Mouse (Mus musculus) layer of hippocampus, adult 8-10 months (tissue): ENCODE measurements around the gene Gm45021. TPM values are rescaled to one million over a fixed set of nuclear protein-coding genes. Genes with fewer than 3 reads are reported as not detected.

Experiments used
- DNase-seq, 2 experiments: peaks; one replicate each; pipeline ENCODE4 v3.0.0; 2022; ENCODE audit warnings: low spot score in 2 of 2
- total RNA-seq, 4 experiments: library from RNA; stranded (reverse); gene quantifications; 2 replicates each; pipeline ENCODE4 v1.2.4; 2022

Gm45021 gene
- total RNA-seq, 4 experiments from 2014 or later = not detected

- DNase-seq = no peak
These were observed 58.2 kb downstream of the Gm45021 start for GRCm38 (mm10) chr6:48647611-48648010.

DNA sequence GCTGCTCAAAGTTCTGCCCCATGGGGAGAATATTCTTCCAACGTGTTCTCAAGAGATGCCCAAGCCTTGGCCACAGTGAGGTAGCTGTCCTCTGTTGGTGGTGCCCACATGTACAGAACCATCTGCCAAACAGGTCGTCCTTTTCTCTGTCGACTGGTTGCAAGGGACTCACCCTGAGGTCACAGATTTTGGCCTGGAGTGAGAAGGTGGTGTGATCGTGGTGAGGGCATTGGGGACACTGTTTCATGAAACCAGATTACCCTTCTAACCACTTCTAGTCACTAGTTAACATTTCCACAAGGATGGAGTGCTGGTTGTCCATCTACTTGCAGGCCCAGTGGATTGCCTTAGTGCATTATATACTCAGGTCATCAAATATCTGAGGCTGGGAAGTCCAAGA lies 59.4 kb downstream of the Gm45021 start:
- DNase-seq = no peak

- DNase-seq = no peak
These were observed 60.6 kb downstream of the Gm45021 start for GRCm38 (mm10) chr6:48650041-48650440.

DNA sequence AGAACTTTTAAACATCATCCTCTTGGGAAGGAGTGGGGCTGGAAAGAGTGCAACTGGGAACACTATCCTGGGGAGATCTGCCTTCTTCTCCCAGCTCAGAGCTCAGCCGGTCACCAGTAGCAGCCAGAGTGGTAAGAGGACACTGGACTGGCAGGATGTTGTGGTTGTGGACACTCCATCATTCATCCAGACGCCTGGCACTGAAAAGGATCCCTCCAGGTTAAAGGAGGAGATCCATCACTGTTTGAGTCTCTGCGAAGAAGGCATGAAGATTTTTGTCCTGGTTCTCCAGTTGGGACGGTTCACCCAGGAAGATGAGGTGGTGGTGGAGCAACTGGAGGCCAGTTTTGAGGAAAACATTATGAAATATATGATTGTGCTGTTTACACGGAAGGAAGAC lies 69.3 kb downstream of the Gm45021 start:
- no peak for DNase-seq

Other genes with a start within 250 kb of the Gm45021 start
- gene Krba1, start 194.0 kb upstream of the Gm45021 start, total RNA-seq = 10 to 100 TPM; 36.8 to 51.8 (median 42.4) TPM
- gene Zfp467, start 143.8 kb upstream of the Gm45021 start, total RNA-seq = 10 to 100 TPM; 24.6 to 32.2 (median 28.2) TPM
- 1 to 10 TPM in 3 of 4 experiments, under 1 TPM in 1; 0.39 to 2.1 (median 1.2) TPM for gene Sspo, start 141.4 kb upstream of the Gm45021 start, total RNA-seq
- gene Atp6v0e2, start 52.0 kb upstream of the Gm45021 start, total RNA-seq = 100 to 1,000 TPM; 402 to 444 (median 420) TPM
- 10 to 100 TPM; 33.0 to 38.0 (median 35.2) TPM for gene Lrrc61, start 34.8 kb upstream of the Gm45021 start, total RNA-seq
- 10 to 100 TPM; 16.6 to 32.1 (median 21.9) TPM for gene Rarres2, start 16.8 kb upstream of the Gm45021 start, total RNA-seq
- 10 to 100 TPM; 46.3 to 57.9 (median 53.6) TPM for gene Repin1, start 4.3 kb downstream of the Gm45021 start, total RNA-seq
- 10 to 100 TPM in 1 of 4 experiments, 1 to 10 TPM in 1, not detected in 2; 1.2 to 10.6 TPM for gene Gm44965, start 4.3 kb downstream of the Gm45021 start, total RNA-seq
- 10 to 100 TPM in 1 of 4 experiments, 1 to 10 TPM in 3; 7.7 to 10.6 (median 9.1) TPM for gene Zfp775, start 12.5 kb downstream of the Gm45021 start, total RNA-seq
- gene AI854703, start 37.2 kb downstream of the Gm45021 start, total RNA-seq = 10 to 100 TPM; 11.8 to 14.8 (median 13.2) TPM
- gene Gimap8, start 57.6 kb downstream of the Gm45021 start, total RNA-seq = 1 to 10 TPM in 1 of 4 experiments, under 1 TPM in 3; 0.56 to 1.1 (median 0.89) TPM
- under 1 TPM; 0.35 to 0.54 (median 0.41) TPM for gene Gimap9, start 86.5 kb downstream of the Gm45021 start, total RNA-seq
- gene Gimap4, start 94.9 kb downstream of the Gm45021 start, total RNA-seq = under 1 TPM in 2 of 4 experiments, not detected in 2; 0.31 to 0.48 TPM
- gene Gimap6, start 118.6 kb downstream of the Gm45021 start, total RNA-seq = 1 to 10 TPM; 3.7 to 4.5 (median 4.2) TPM
- 1 to 10 TPM in 2 of 4 experiments, not detected in 2; 1.5 to 3.0 TPM for gene Gm28053, start 129.0 kb downstream of the Gm45021 start, total RNA-seq
- gene Gimap7, start 129.0 kb downstream of the Gm45021 start, total RNA-seq = not detected
- gene Gimap1, start 149.4 kb downstream of the Gm45021 start, total RNA-seq = 1 to 10 TPM in 3 of 4 experiments, under 1 TPM in 1; 0.85 to 2.5 (median 1.6) TPM
- gene Gimap5, start 156.6 kb downstream of the Gm45021 start, total RNA-seq = 1 to 10 TPM in 1 of 4 experiments, under 1 TPM in 3; 0.47 to 1.7 (median 0.74) TPM
- not detected for gene Gimap3, start 181.2 kb downstream of the Gm45021 start, total RNA-seq